Mouse (Mus musculus): ENCODE results near the gene Pde1a.

Gene Pde1a

GRCm38 (mm10) chr2:79797444-79797843, 331.8 kb downstream of the Pde1a start:
- DNase-seq, result no peak

GRCm38 (mm10) chr2:79793186-79793585, 336.1 kb downstream of the Pde1a start:
- DNase-seq, result no peak

GRCm38 (mm10) chr2:79786467-79786866, 342.8 kb downstream of the Pde1a start:
- DNase-seq, result no peak

GRCm38 (mm10) chr2:79785541-79786134, 343.6 kb downstream of the Pde1a start:
- DNase-seq, result no peak
